Mouse (Mus musculus) hindbrain, embryonic 16.5 days (tissue): ENCODE measurements around the gene Pak1. TPM values are rescaled to one million over a fixed set of nuclear protein-coding genes. Genes with fewer than 3 reads are reported as not detected.

ENCODE experiments used
- ATAC-seq: fragments of 200-750 bp; cut with Nextera tagmentation; 2 replicates; pipeline ENCODE4 v1.8.0; 2017; ENCODE audit warnings: moderate TSS enrichment, moderate library complexity
- H3K27ac ChIP-seq: fragments of 300-500 bp; sonication (generic); 2 replicates; pipeline ENCODE4 v1.5.1; 2014; ENCODE audit warnings: low read depth, mild to moderate bottlenecking, control low read depth, low read length, moderate library complexity
- H3K27me3 ChIP-seq: fragments of 300-500 bp; sonication (generic); replicated peaks from 2 replicates; pipeline ENCODE4 v1.6.1; 2014; ENCODE audit warnings: low read length; ENCODE audit not compliant: control insufficient read depth, insufficient read depth
- H3K36me3 ChIP-seq: fragments of 300-500 bp; sonication (generic); 2 replicates; pipeline ENCODE4 v1.6.1; 2014; ENCODE audit warnings: mild to moderate bottlenecking, low read length, moderate library complexity, mixed read lengths; ENCODE audit not compliant: control insufficient read depth, insufficient read depth
- H3K4me1 ChIP-seq: fragments of 300-500 bp; sonication (generic); 2 replicates; pipeline ENCODE4 v1.6.1; 2014; ENCODE audit warnings: low read depth, low read length; ENCODE audit not compliant: control insufficient read depth, insufficient read depth
- H3K4me2 ChIP-seq: fragments of 300-500 bp; sonication (generic); 2 replicates; pipeline ENCODE4 v1.6.1; 2014; ENCODE audit warnings: mild to moderate bottlenecking, low read length, control low read depth, moderate library complexity
- H3K4me3 ChIP-seq: fragments of 300-500 bp; sonication (generic); 2 replicates; pipeline ENCODE4 v1.5.1; 2014; ENCODE audit warnings: mild to moderate bottlenecking, low read length, control low read depth, moderate library complexity
- H3K9ac ChIP-seq: fragments of 300-500 bp; sonication (generic); 2 replicates; pipeline ENCODE4 v1.6.1; 2014; ENCODE audit warnings: low read depth, mild to moderate bottlenecking, control low read depth, low read length, moderate library complexity
- H3K9me3 ChIP-seq: fragments of 300-500 bp; sonication (generic); 2 replicates; pipeline ENCODE4 v1.6.1; 2014; ENCODE audit warnings: mild to moderate bottlenecking, low read length, moderate library complexity; ENCODE audit not compliant: control insufficient read depth
- whole genome bisulfite sequencing: fragments of 180-500 bp; shearing (Covaris S2); extraction: QIAGEN DNeasy Blood & Tissue Kit; methylation state at CpG from one replicate; pipeline ENCODE4 v1.1.7; 2014; 5-methylcytosine and 5-hydroxymethylcytosine counted together
- polyA plus RNA-seq: library from polyadenylated mRNA; unstranded; fragments of >200 nt; fragmentation: Nextera tagmentation; extraction: Ambion mirVana; gene quantifications from 2 replicates; pipeline ENCODE4 v1.2.1, GENCODE M21; 2015

Gene Pak1
- 131 and 138 TPM in 2 replicates for polyA plus RNA-seq

- Histone ChIP-seq H3K9me3 (no peaks in the 10 kb centered on the region), H3K4me2 (peak within 1 kb of the TSS; percentile 90), H3K36me3 (no peaks in the 10 kb centered on the region), H3K9ac (peak within 1 kb of the TSS; percentile 73), H3K27me3 (no peaks in the 10 kb centered on the region), H3K4me1 (peaks cover 10% of the 10 kb centered on the region), H3K4me3 (peak within 1 kb of the TSS; percentile 83), H3K27ac (peak within 1 kb of the TSS; percentile 63)
- peak; percentile 96 for ATAC-seq
- WGBS, result under 1% methylated on average over 34 of the region's 46 CpGs
These were observed at the start of gene Pak1 for GRCm38 (mm10) chr7:97788190-97788668. Pak1 (plus strand) TSS chr7:97788541.

- Histone ChIP-seq H3K9me3 (no peaks in the 10 kb centered on the region), H3K4me1 (peaks cover 10% of the 10 kb centered on the region), H3K27ac (no peak overlapping the region), H3K4me3 (no peak overlapping the region), H3K27me3 (no peaks in the 10 kb centered on the region), H3K36me3 (no peaks in the 10 kb centered on the region), H3K9ac (no peak overlapping the region), H3K4me2 (no peak overlapping the region)
- 54% methylated on average over 10 of the region's 10 CpGs for WGBS
- ATAC-seq, result no peak
These were observed 47.4 kb upstream of the Pak1 start for GRCm38 (mm10) chr7:97740948-97741347.

- Histone ChIP-seq H3K36me3 (no peaks in the 10 kb centered on the region), H3K4me1 (peaks cover 7% of the 10 kb centered on the region), H3K27ac (no peak overlapping the region), H3K4me3 (no peak overlapping the region), H3K4me2 (no peak overlapping the region), H3K9me3 (no peaks in the 10 kb centered on the region), H3K9ac (no peak overlapping the region), H3K27me3 (no peaks in the 10 kb centered on the region)
- WGBS, result 30% methylated on average over 1 of the region's 1 CpGs
- no peak for ATAC-seq
These were observed 46.5 kb upstream of the Pak1 start for GRCm38 (mm10) chr7:97741756-97742291.

- 18% methylated on average over 3 of the region's 3 CpGs for WGBS
- H3K36me3 ChIP-seq, result no peaks in the 10 kb centered on the region
- no peak for ATAC-seq
These were observed 43.0 kb upstream of the Pak1 start for GRCm38 (mm10) chr7:97745299-97745698.

GRCm38 (mm10) chr7:97747176-97747707 is 41.1 kb upstream of the Pak1 start:
- Histone ChIP-seq H3K36me3 (no peaks in the 10 kb centered on the region), H3K9ac (no peak overlapping the region), H3K9me3 (no peaks in the 10 kb centered on the region), H3K27me3 (no peaks in the 10 kb centered on the region), H3K4me1 (no peaks in the 10 kb centered on the region), H3K27ac (no peak overlapping the region), H3K4me3 (no peak overlapping the region), H3K4me2 (no peak overlapping the region)
- WGBS, result 84% methylated on average over 4 of the region's 4 CpGs
- ATAC-seq, result no peak

More at GRCm38 (mm10) chr7:97745299-97745698, 43.0 kb upstream of the Pak1 start:
- H3K4me2 ChIP-seq, result peak overlapping the region; percentile 18; the same call in 1 of the 2 replicates
- H3K4me3 ChIP-seq, result no peak overlapping the region
- no peaks in the 10 kb centered on the region for H3K9me3 ChIP-seq
- no peaks in the 10 kb centered on the region for H3K4me1 ChIP-seq
- H3K27ac ChIP-seq, result no peak overlapping the region
- H3K27me3 ChIP-seq, result no peaks in the 10 kb centered on the region
- no peak overlapping the region; the same call in 1 of the 2 replicates for H3K9ac ChIP-seq

- peak; percentile 80 for ATAC-seq
- Histone ChIP-seq H3K9me3 (no peaks in the 10 kb centered on the region), H3K4me2 (peak overlapping the region; percentile 38), H3K27me3 (no peaks in the 10 kb centered on the region), H3K36me3 (no peaks in the 10 kb centered on the region), H3K9ac (no peak overlapping the region), H3K4me3 (no peak overlapping the region), H3K4me1 (no peaks in the 10 kb centered on the region), H3K27ac (no peak overlapping the region)
- WGBS, result 25% methylated on average over 28 of the region's 28 CpGs
These were observed 40.4 kb upstream of the Pak1 start for GRCm38 (mm10) chr7:97747787-97748497.

GRCm38 (mm10) chr7:97748527-97749206 is 39.7 kb upstream of the Pak1 start:
- 58% methylated on average over 10 of the region's 10 CpGs for WGBS
- peak overlapping the region; percentile 29 for H3K4me2 ChIP-seq
- H3K27me3 ChIP-seq, result no peaks in the 10 kb centered on the region
- H3K9me3 ChIP-seq, result no peaks in the 10 kb centered on the region
- H3K27ac ChIP-seq, result no peak overlapping the region
- no peak overlapping the region for H3K4me3 ChIP-seq
- H3K36me3 ChIP-seq, result no peaks in the 10 kb centered on the region
- H3K4me1 ChIP-seq, result no peaks in the 10 kb centered on the region
- ATAC-seq, result peak; percentile 10; the same call in 1 of the 2 replicates
- H3K9ac ChIP-seq, result no peak overlapping the region

- no peaks in the 10 kb centered on the region for H3K36me3 ChIP-seq
- H3K9ac ChIP-seq, result no peak overlapping the region
- no peaks in the 10 kb centered on the region for H3K9me3 ChIP-seq
- H3K4me3 ChIP-seq, result no peak overlapping the region
- 25% methylated on average over 19 of the region's 19 CpGs for WGBS
- ATAC-seq, result no peak
- no peaks in the 10 kb centered on the region for H3K27me3 ChIP-seq
- no peak overlapping the region for H3K27ac ChIP-seq
- H3K4me2 ChIP-seq, result peak overlapping the region; percentile 29
- H3K4me1 ChIP-seq, result no peaks in the 10 kb centered on the region
These were observed 38.8 kb upstream of the Pak1 start for GRCm38 (mm10) chr7:97749207-97750190.
